Mouse (Mus musculus) MEL (cell line): ENCODE results near the gene Yipf2. TPM values are rescaled to one million over a fixed set of nuclear protein-coding genes. Genes with fewer than 3 reads are reported as not detected.

Experiments
- DNase-seq: peaks from one replicate; pipeline ENCODE4 v3.0.0; 2011; ENCODE audit warnings: low read depth, low spot score
- H3K27ac ChIP-seq: 2 replicates; pipeline ENCODE4 v1.5.1; 2012; ENCODE audit warnings: low read depth, mild to moderate bottlenecking, control low read depth, low read length, moderate library complexity; ENCODE audit not compliant: control insufficient read depth
- H3K27me3 ChIP-seq, 2 experiments: fragments of 150-350 bp in 1 of 2; sonication (generic) in 1 of 2; 2 replicates each; pipeline ENCODE4 v1.6.1; 2012; ENCODE audit warnings: low read length in 2 of 2, mild to moderate bottlenecking in 2 of 2, improper control_type of control experiment in 1 of 2, moderate library complexity in 1 of 2; ENCODE audit not compliant: insufficient read depth in 2 of 2, control insufficient read depth in 1 of 2
- H3K36me3 ChIP-seq, 2 experiments: 2 replicates each; pipeline ENCODE4 v1.6.1; 2012 to 2014; ENCODE audit warnings: low read length in 2 of 2, improper control_type of control experiment in 1 of 2, inconsistent platforms in 1 of 2, mild to moderate bottlenecking in 1 of 2; ENCODE audit not compliant: insufficient read depth in 2 of 2, control insufficient read depth in 1 of 2
- H3K4me1 ChIP-seq, 2 experiments: fragments of 150-350 bp in 1 of 2; sonication (generic) in 1 of 2; 2 replicates each; pipeline ENCODE4 v1.6.1; 2012; ENCODE audit warnings: low read length in 2 of 2, improper control_type of control experiment in 1 of 2, mild to moderate bottlenecking in 1 of 2; ENCODE audit not compliant: insufficient read depth in 2 of 2, control insufficient read depth in 1 of 2
- H3K4me3 ChIP-seq, 2 experiments: fragments of 150-350 bp in 1 of 2; sonication (generic) in 1 of 2; 2 replicates each; pipeline ENCODE4 v1.5.1; 2012; ENCODE audit warnings: low read depth in 2 of 2, low read length in 2 of 2, mild to moderate bottlenecking in 2 of 2, moderate library complexity in 2 of 2, control low read depth in 1 of 2, improper control_type of control experiment in 1 of 2; ENCODE audit not compliant: control insufficient read depth in 1 of 2, insufficient read depth in 1 of 2
- H3K79me2 ChIP-seq: 2 replicates; pipeline ENCODE4 v1.6.1; 2012; ENCODE audit warnings: mild to moderate bottlenecking, low read length, moderate library complexity; ENCODE audit not compliant: control insufficient read depth, poor library complexity, insufficient read depth
- H3K9ac ChIP-seq: 2 replicates; pipeline ENCODE4 v1.6.1; 2012; ENCODE audit warnings: low read depth, mild to moderate bottlenecking, control low read depth, low read length, moderate library complexity; ENCODE audit not compliant: control insufficient read depth, poor library complexity, severe bottlenecking
- H3K9me3 ChIP-seq: fragments of 150-350 bp; sonication (generic); replicated peaks from 2 replicates; pipeline ENCODE4 v1.6.1; 2012; ENCODE audit warnings: mild to moderate bottlenecking, low read length, improper control_type of control experiment, moderate library complexity; ENCODE audit not compliant: insufficient read depth
- CHD1 ChIP-seq: IDR thresholded peaks from 2 replicates; pipeline ENCODE4 v1.6.1; 2012; ENCODE audit warnings: low read depth, mild to moderate bottlenecking, inconsistent platforms, low read length, improper control_type of control experiment
- CTCF ChIP-seq, 3 experiments: IDR thresholded peaks in 2 of 3; conservative IDR thresholded peaks in 1 of 3; 2 replicates each; pipeline ENCODE4 v1.5.1; 2011 to 2012; ENCODE audit warnings: low read length in 3 of 3, low read depth in 2 of 3, mild to moderate bottlenecking in 2 of 3, improper control_type of control experiment in 1 of 3, inconsistent platforms in 1 of 3, mixed read lengths in 1 of 3, moderate library complexity in 1 of 3; ENCODE audit not compliant: control insufficient read depth in 1 of 3, insufficient read depth in 1 of 3, poor library complexity in 1 of 3, severe bottlenecking in 1 of 3
- HCFC1 ChIP-seq: IDR thresholded peaks from 2 replicates; pipeline ENCODE4 v1.6.1; 2012; ENCODE audit warnings: low read depth, mild to moderate bottlenecking, inconsistent platforms, low read length, improper control_type of control experiment, moderate library complexity
- JUND ChIP-seq: IDR thresholded peaks from 2 replicates; pipeline ENCODE4 v1.6.1; 2011; ENCODE audit warnings: low read depth, mild to moderate bottlenecking, improper control_type of control experiment, low read length
- MAX ChIP-seq: IDR thresholded peaks from 2 replicates; pipeline ENCODE4 v1.6.1; 2011; ENCODE audit warnings: low read length, improper control_type of control experiment
- MXI1 ChIP-seq: IDR thresholded peaks from 2 replicates; pipeline ENCODE4 v1.6.1; 2011; ENCODE audit warnings: mild to moderate bottlenecking, low read depth, low read length, improper control_type of control experiment
- MYB ChIP-seq: IDR thresholded peaks from 2 replicates; pipeline ENCODE4 v1.6.1; 2011; ENCODE audit warnings: mild to moderate bottlenecking, low read depth, low read length, improper control_type of control experiment
- POLR2AphosphoS2 ChIP-seq: IDR thresholded peaks from 2 replicates; pipeline ENCODE4 v1.6.1; 2011; ENCODE audit warnings: low read length, improper control_type of control experiment
- POLR2AphosphoS5 ChIP-seq: IDR thresholded peaks from 2 replicates; pipeline ENCODE4 v1.6.1; 2012; ENCODE audit warnings: low read depth, borderline replicate concordance, mild to moderate bottlenecking, inconsistent platforms, low read length, moderate library complexity, mixed read lengths
- RCOR1 ChIP-seq: IDR thresholded peaks from 2 replicates; pipeline ENCODE4 v1.6.1; 2012; ENCODE audit warnings: low read depth, mild to moderate bottlenecking, inconsistent platforms, low read length, improper control_type of control experiment
- SMC3 ChIP-seq: IDR thresholded peaks from 2 replicates; pipeline ENCODE4 v1.6.1; 2011; ENCODE audit warnings: low read depth, low read length, improper control_type of control experiment
- TAL1 ChIP-seq: IDR thresholded peaks from 2 replicates; pipeline ENCODE4 v1.6.1; 2012; ENCODE audit warnings: mild to moderate bottlenecking, inconsistent platforms, low read length, moderate library complexity, mixed read lengths
- TBP ChIP-seq: IDR thresholded peaks from 2 replicates; pipeline ENCODE4 v1.8.0; 2011; ENCODE audit warnings: low read depth, low read length, improper control_type of control experiment
- UBTF ChIP-seq: IDR thresholded peaks from 2 replicates; pipeline ENCODE4 v1.6.1; 2012; ENCODE audit warnings: low read depth, mild to moderate bottlenecking, inconsistent platforms, low read length, improper control_type of control experiment, moderate library complexity, borderline replicate concordance; ENCODE audit not compliant: insufficient read depth
- USF1 ChIP-seq: IDR thresholded peaks from 2 replicates; pipeline ENCODE4 v1.6.1; 2014; ENCODE audit warnings: low read depth, mild to moderate bottlenecking, inconsistent platforms, low read length, improper control_type of control experiment, moderate library complexity
- polyA plus RNA-seq, 2 experiments: library from polyadenylated mRNA; stranded (reverse) in 1 of 2; unstranded in 1 of 2; fragments of >175 nt in 1 of 2; fragments of >200 nt in 1 of 2; gene quantifications; 2 replicates each; pipeline versions ENCODE4 v1.2.1 to v1.2.4; 2012; ENCODE audit warnings: low replicate concordance in 2 of 2, low read depth in 1 of 2; ENCODE audit not compliant: insufficient read length in 2 of 2, insufficient read depth in 1 of 2, missing spikeins in 1 of 2
- total RNA-seq: library from RNA; depleted of rRNA; stranded (reverse); fragments of 300-350 nt; gene quantifications from 2 replicates; pipeline ENCODE4 v1.2.3, GENCODE M21; 2012

The Yipf2 gene
- total and polyA plus RNA-seq, 3 experiments = 22.8 to 84.9 TPM; not detected in 1

- no peak for TF ChIP-seq SMC3
- TF ChIP-seq CTCF (IDR thresholded peaks at IDR 0.05 in 2 of 3, conservative IDR thresholded peaks at IDR 0.05 in 1 of 3; ENCODE audit: control insufficient read depth in 1 of 3, insufficient read depth in 1 of 3, low read depth in 2 of 3, low read length in 3 of 3, poor library complexity in 1 of 3, severe bottlenecking in 1 of 3) = 0 out of 6 replicates have a peak, but pooled peaks of 1 of the 3 experiments have one; percentile 8
- no peak for TF ChIP-seq JUND
Observed at GRCm38 (mm10) chr9:21615617-21616231, 23.1 kb upstream of the Yipf2 start, which contains the start of gene Smarca4 (continued).

- TF ChIP-seq MAX (no peak), MXI1 (no peak), MYB (no peak), JUND (no peak), HCFC1 (no peak), TAL1 (no peak), UBTF (0 out of 2 replicates have a peak, but pooled peaks have one; percentile 9), RCOR1 (no peak), POLR2AphosphoS5 (no peak), CHD1 (0 out of 2 replicates have a peak, but pooled peaks have one; percentile 80)
- Histone ChIP-seq H3K4me1 (peaks cover 13 to 29% of the 10 kb centered on the region in 2 experiments), H3K27me3 (no peaks in the 10 kb centered on the region)
Observed at GRCm38 (mm10) chr9:21614864-21615616, 22.4 kb upstream of the Yipf2 start.

GRCm38 (mm10) chr9:21609861-21610260 lies 17.2 kb upstream of the Yipf2 start:
- Histone ChIP-seq H3K4me3 (no peak overlapping the region), H3K27me3 (no peaks in the 10 kb centered on the region), H3K27ac (no peak overlapping the region), H3K36me3 (peaks cover 0 to 9% of the 10 kb centered on the region in 2 experiments; a peak in 2 of 4 replicates), H3K4me1 (peaks cover 10 to 16% of the 10 kb centered on the region in 2 experiments), H3K79me2 (no peaks in the 10 kb centered on the region), H3K9me3 (no peaks in the 10 kb centered on the region), H3K9ac (no peak overlapping the region)
- DNase-seq = peak; percentile 83
- TF ChIP-seq TBP (peak; percentile 41; the same call in 1 of the 2 replicates), USF1 (no peak), POLR2AphosphoS2 (no peak)

More at GRCm38 (mm10) chr9:21614864-21615616, 22.4 kb upstream of the Yipf2 start:
- Histone ChIP-seq H3K27ac (peak overlapping the region; percentile 79), H3K4me3 (peak overlapping the region; percentile 66), H3K79me2 (peaks cover 41% of the 10 kb centered on the region), H3K9ac (peak overlapping the region; percentile 75), H3K36me3 (peaks cover 10 to 33% of the 10 kb centered on the region in 2 experiments), H3K9me3 (no peaks in the 10 kb centered on the region)
- peak; percentile 67 for DNase-seq
